Mouse (Mus musculus) heart, postnatal 10 days (tissue): ENCODE results near the gene Rps6kb2. TPM values are rescaled to one million over a fixed set of nuclear protein-coding genes. Genes with fewer than 3 reads are reported as not detected.
A peak's percentile ranks its signal among the peaks of the same experiment; 100 is the strongest.

Experiments used
- DNase-seq, 2 experiments: peaks; one replicate each; pipeline ENCODE4 v3.0.0; 2021
- intact Hi-C: fragments of 180-260 bp; cut with DNase I; formaldehyde crosslinking; loops from one replicate; pipeline ENCODE4 v1.15.1; 2025
- total RNA-seq, 2 experiments: library from RNA; stranded (reverse); gene quantifications; 2 replicates each; pipeline ENCODE4 v1.2.3; 2021

Rps6kb2 gene
- total RNA-seq, 2 experiments from 2014 or later, result 22.4 to 24.3 TPM

GRCm38 (mm10) chr19:4190831-4191334 lies 27.7 kb upstream of the Rps6kb2 start, which contains the start of gene Tbc1d10c:
Gene Tbc1d10c (minus strand): TSS chr19:4191284.
- DNase-seq, result peak in 1 of 2 experiments; percentile 42

GRCm38 (mm10) chr19:4189051-4189620 lies 26.0 kb upstream of the Rps6kb2 start:
- DNase-seq, result no peak
- intact Hi-C loops, result no loop called here

More at GRCm38 (mm10) chr19:4190831-4191334, 27.7 kb upstream of the Rps6kb2 start, which contains the start of gene Tbc1d10c:
- intact Hi-C loops, result no loop called here

- no peak for DNase-seq
- intact Hi-C loops, result no loop called here
Measured at GRCm38 (mm10) chr19:4187303-4187702, 24.1 kb upstream of the Rps6kb2 start.

GRCm38 (mm10) chr19:4184976-4185975 lies 22.1 kb upstream of the Rps6kb2 start:
- peak in 1 of 2 experiments; percentile 55 for DNase-seq
- intact Hi-C loops, result no loop called here

- intact Hi-C loops, result no loop called here
- no peak for DNase-seq
Measured at GRCm38 (mm10) chr19:4183689-4184088, 20.5 kb upstream of the Rps6kb2 start.

DNA sequence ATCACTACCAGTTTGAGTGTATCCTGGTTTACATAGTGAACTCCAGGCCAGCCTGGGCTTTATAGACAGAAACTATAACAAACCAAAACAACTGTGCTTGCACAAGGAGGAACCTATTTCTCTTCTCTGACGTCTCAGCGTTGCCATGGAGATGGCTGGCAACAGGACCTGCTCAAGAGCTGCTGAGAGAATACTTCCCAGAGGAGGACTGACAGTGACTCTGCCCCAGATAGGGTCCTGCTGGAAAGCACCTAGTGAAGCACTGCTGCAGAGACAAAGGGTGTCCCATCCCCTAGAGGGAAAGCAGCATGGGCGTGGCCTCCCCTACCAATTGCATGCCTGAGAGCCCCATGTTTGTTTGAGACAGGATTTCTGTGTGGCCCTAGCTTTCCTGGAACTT lies 18.7 kb upstream of the Rps6kb2 start:
- intact Hi-C loops, result no loop called here
- peak in 1 of 2 experiments; percentile 56 for DNase-seq

DNA sequence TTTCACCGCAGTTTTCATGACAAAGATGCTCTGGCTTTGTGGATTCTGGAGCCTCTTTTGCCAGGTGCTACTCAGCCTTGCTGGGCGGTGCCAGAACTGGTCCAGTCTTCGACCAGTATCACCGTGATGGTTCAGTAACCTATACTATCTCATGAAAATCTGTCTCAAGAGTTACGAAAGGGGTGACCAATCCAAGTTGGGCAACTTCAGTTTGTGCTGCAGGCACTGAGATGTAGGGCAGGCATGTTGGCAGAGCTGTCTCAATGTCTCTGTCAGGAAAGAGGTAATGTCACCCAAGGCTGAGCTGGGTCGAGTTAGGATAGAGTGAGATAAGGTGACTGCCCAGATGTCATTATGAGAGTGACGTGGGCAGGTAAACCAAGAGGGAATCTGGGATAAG lies 17.3 kb upstream of the Rps6kb2 start:
- DNase-seq, result no peak
- intact Hi-C loops, result no loop called here

- intact Hi-C loops, result no loop called here
- DNase-seq, result peak; percentile 77 to 80
Measured at GRCm38 (mm10) chr19:4175368-4175947, 12.3 kb upstream of the Rps6kb2 start, which contains the start of gene Carns1. Gene Carns1 (minus strand): TSS chr19:4175479.

DNA sequence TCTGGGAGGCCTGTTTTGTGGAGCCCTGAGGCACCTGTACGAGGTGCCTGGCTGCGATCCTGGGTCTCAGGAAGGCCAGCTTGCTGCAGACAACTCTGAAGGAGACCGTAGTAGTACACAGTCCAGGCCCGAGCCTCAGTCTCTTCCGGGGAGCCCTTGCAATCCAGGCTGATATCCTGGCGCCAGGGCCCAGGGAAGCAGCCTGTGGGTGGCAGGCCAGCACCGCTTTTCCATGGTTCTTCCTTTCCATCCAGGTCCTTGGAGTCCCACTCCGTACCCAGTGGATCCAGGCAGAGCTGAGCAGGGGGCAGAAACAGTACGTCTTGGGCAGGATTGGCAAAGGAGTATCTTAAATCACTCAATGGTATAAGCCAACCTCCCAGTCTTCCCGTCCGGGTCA lies 9.8 kb upstream of the Rps6kb2 start:
- intact Hi-C loops, result no loop called here
- peak in 1 of 2 experiments; percentile 45 for DNase-seq

- intact Hi-C loops, result no loop called here
- peak; percentile 78 to 82 for DNase-seq
Measured at GRCm38 (mm10) chr19:4171393-4172290, 8.5 kb upstream of the Rps6kb2 start.

GRCm38 (mm10) chr19:4170723-4171392 lies 7.7 kb upstream of the Rps6kb2 start:
- intact Hi-C loops, result loop anchor here (1.0 kb wide), 1 partner anchor 21 kb away; the partner anchor contains the start of gene Ppp1ca
- no peak for DNase-seq

DNA sequence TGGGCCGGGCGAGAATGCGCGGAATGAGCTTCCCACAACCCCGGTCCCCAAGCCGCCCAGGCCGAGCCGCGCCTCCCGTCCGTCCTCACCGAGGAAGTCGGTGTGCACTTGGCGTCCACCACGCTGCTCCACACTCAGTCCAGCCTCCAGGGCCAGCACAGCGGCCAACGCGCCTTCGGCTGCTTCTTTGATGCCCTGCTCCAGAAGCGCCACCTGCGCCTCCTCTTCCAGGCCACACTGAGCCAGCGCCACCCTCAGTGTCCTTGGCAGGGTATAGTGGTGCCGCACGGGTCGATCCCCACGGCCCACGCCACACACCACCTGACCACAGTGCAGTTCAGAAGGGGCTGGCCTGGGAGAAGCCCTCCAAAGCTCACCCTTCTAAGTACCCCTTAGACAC lies 6.7 kb upstream of the Rps6kb2 start:
- DNase-seq, result no peak
- intact Hi-C loops, result loop anchor here (1.0 kb wide), 1 partner anchor 22 kb away; the partner anchor contains the start of gene Ppp1ca

DNA sequence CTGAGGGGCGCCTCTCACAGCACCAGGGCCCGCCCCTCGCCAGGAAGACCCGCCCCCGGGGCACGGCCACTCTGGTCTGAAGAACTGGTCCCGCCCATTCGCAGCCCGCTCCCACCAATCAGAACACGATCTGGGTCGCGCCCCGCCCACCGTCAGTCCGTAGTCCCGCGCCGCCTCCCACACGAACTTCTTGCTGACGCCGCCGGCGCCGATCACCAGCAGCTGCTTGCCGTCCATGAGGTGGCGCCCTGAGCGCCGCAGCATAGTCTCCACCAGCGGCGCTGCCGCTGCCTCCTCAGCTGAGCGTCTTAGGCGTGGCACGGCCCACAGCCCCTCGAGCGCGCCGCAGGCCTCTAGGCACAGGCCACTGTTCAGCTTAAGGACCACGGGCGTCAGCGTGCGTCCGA lies 6.2 kb upstream of the Rps6kb2 start:
- intact Hi-C loops, result no loop called here

GRCm38 (mm10) chr19:4166678-4167476 lies 3.7 kb upstream of the Rps6kb2 start:
- peak; percentile 69 to 72 for DNase-seq
- intact Hi-C loops, result no loop called here

More for the DNA sequence above, 6.2 kb upstream of the Rps6kb2 start:
- DNase-seq, result peak; percentile 100

DNA sequence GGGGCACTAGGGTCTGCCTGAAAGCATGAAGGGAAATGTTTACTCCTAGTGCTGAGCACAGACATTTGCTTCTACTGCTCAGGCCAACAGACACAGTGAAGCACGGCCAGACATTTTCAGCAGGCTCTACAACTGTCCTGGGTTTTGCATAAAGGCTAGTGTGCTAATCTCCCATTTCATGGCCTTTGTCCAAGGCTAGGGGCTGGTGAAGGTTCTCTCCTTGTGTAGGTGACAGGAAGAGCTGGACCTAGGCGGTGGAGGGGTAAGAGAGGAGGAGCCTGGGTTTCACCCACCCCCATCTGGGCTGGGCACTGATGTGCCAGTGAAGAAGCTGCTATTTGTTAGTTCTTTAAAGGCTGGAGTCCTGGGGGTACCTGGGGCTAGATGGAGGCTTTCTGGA lies 1.6 kb upstream of the Rps6kb2 start:
- DNase-seq, result no peak
- intact Hi-C loops, result no loop called here

GRCm38 (mm10) chr19:4164100-4164499 lies 946 bp upstream of the Rps6kb2 start:
- intact Hi-C loops, result no loop called here
- no peak for DNase-seq

DNA sequence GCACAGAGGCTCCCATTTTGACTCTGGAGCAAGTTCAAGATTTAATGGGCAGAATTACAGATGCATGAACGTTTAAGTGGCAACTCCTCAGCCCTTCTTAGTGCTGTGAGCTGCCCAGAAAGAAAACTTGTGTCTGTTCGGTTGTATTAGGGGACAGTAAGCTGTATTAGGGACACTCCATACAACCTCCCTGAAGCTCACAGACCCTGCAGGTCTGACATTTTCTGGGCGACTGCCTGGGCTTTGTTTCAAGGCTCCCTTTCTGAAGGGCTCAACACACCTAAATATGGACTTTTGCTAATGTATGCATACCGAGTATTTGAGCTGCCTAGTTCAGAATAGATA lies 361 bp upstream of the Rps6kb2 start:
- intact Hi-C loops, result loop anchor here (2.0 kb wide), 1 partner anchor 37 kb away; no protein-coding TSS in a partner anchor
- DNase-seq, result no peak

GRCm38 (mm10) chr19:4159049-4159448 lies 4.1 kb downstream of the Rps6kb2 start:
- no peak for DNase-seq
- intact Hi-C loops, result no loop called here
